Comparison of ENCODE assay signal across 10 mouse cellular contexts in genomic region chr6:108534596-108534995, GRCm38 (mm10).
DNase-seq lines count a peak whose midpoint lies in the region; ATAC-seq lines count a peak whose summit lies in the region.
"Had no signal": no experiment of that assay in that cellular context is flagged by ENCODE, and none has a peak within 500 bp of the region (broad histone marks: within the 10 kb centered on the region; RNA-seq: fewer than 3 reads in every experiment).

No protein-coding gene starts in this region.

- 84% methylated on average over 6 of the region's 6 CpGs for WGBS in heart, embryonic 12.5 days

- no peak overlapping the region for H3K9ac ChIP-seq in heart, embryonic 12.5 days
- H3K9ac ChIP-seq: limb, embryonic 15.5 days had no signal

- peak; percentile 44 to 49 for DNase-seq in heart, adult 9 months (ENCODE audit: low spot score in 2 of 2)
- peak; percentile 23 for DNase-seq in ES-CJ7 (ENCODE audit: low read depth, low spot score)
- peak; percentile 37 to 40 for DNase-seq in adrenal gland, postnatal 36 days
- DNase-seq in kidney, postnatal 25 days = peak; percentile 60 to 90
- no peak for DNase-seq in layer of hippocampus, adult 9-10 months (ENCODE audit: low spot score)
- no peak for DNase-seq in ovary, postnatal 36 days (ENCODE audit: low spot score)
- DNase-seq: cerebellum, adult 11 months had no signal

- no peaks in the 10 kb centered on the region for H3K27me3 ChIP-seq in heart, embryonic 12.5 days (replicated peaks)
- H3K27me3 ChIP-seq: limb, embryonic 15.5 days had no signal

- H3K27ac ChIP-seq in heart, embryonic 12.5 days (ENCODE audit: poor library complexity, severe bottlenecking) = no peak overlapping the region
- H3K27ac ChIP-seq: limb, embryonic 15.5 days had no signal

- no peak overlapping the region for H3K4me2 ChIP-seq in heart, embryonic 12.5 days
- H3K4me2 ChIP-seq: limb, embryonic 15.5 days had no signal

- H3K36me3 ChIP-seq in heart, embryonic 12.5 days = no peaks in the 10 kb centered on the region
- H3K36me3 ChIP-seq: limb, embryonic 15.5 days had no signal

- H3K4me1 ChIP-seq in heart, embryonic 12.5 days (replicated peaks) = peaks cover 57% of the 10 kb centered on the region

- H3K9me3 ChIP-seq in heart, embryonic 12.5 days (replicated peaks) = no peaks in the 10 kb centered on the region
- H3K9me3 ChIP-seq: limb, embryonic 15.5 days had no signal

- ATAC-seq in heart, embryonic 12.5 days (ENCODE audit: insufficient number of reproducible peaks, low FRiP score) = no peak
- ATAC-seq: hindbrain, embryonic 16.5 days had no signal

- no peak overlapping the region for H3K4me3 ChIP-seq in heart, embryonic 12.5 days
- H3K4me3 ChIP-seq: limb, embryonic 15.5 days had no signal

Comparison
In these comparisons a context has a peak if more than half of its experiments do, and no peak if none do; other contexts are left out.
1. DNase-seq: peak in heart, adult 9 months (2 of 2), ES-CJ7 (single experiment), adrenal gland, postnatal 36 days (2 of 2) and kidney, postnatal 25 days (2 of 2); none in layer of hippocampus, adult 9-10 months (single experiment) and ovary, postnatal 36 days (single experiment).